Mouse (Mus musculus) liver, postnatal 0 days (tissue): ENCODE results near the gene Nkx2-5.

Experiments
- CTCF ChIP-seq: sonication (generic); IDR thresholded peaks from 2 replicates; pipeline ENCODE4 v1.5.1; 2016; ENCODE audit warnings: antibody characterized with exemption, low read depth
- EP300 ChIP-seq: IDR thresholded peaks from 2 replicates; pipeline ENCODE4 v1.6.1; 2016; ENCODE audit warnings: antibody characterized with exemption, low read depth, mild to moderate bottlenecking

GRCm38 (mm10) chr17:26836786-26837545 lies 7.8 kb downstream of the Nkx2-5 start:
- no peak for TF ChIP-seq EP300
- no peak for TF ChIP-seq CTCF
